Comparison of ENCODE assay signal across 10 mouse cellular contexts in genomic region chr13:49460692-49461414, GRCm38 (mm10). TPM values are rescaled to one million over a fixed set of nuclear protein-coding genes. Genes with fewer than 3 reads are reported as not detected.
A peak's percentile ranks its signal among the peaks of the same experiment; 100 is the strongest.
DNase-seq lines count a peak whose midpoint lies in the region; ATAC-seq lines count a peak whose summit lies in the region.
"Had no signal": no experiment of that assay in that cellular context is flagged by ENCODE, and none has a peak within 500 bp of the region (broad histone marks: within the 10 kb centered on the region; RNA-seq: fewer than 3 reads in every experiment).

No protein-coding gene starts in this region.

- H3K4me2 ChIP-seq in intestine, embryonic 14.5 days (ENCODE audit: low read length) = no peak overlapping the region
- H3K4me2 ChIP-seq in intestine, embryonic 15.5 days (replicated peaks) = no peak overlapping the region
- no peak overlapping the region for H3K4me2 ChIP-seq in midbrain, embryonic 16.5 days (ENCODE audit: low read length)

- H3K4me3 ChIP-seq in intestine, embryonic 14.5 days (ENCODE audit: low read depth, low read length) = no peak overlapping the region
- H3K4me3 ChIP-seq in intestine, embryonic 15.5 days (replicated peaks) = no peak overlapping the region
- H3K4me3 ChIP-seq in midbrain, embryonic 16.5 days (ENCODE audit: low read depth, low read length) = no peak overlapping the region

- 63% methylated on average over 5 of the region's 5 CpGs for WGBS in intestine, embryonic 14.5 days
- WGBS in intestine, embryonic 15.5 days = 66% methylated on average over 5 of the region's 5 CpGs
- WGBS in midbrain, embryonic 16.5 days = 83% methylated on average over 5 of the region's 5 CpGs

- no peak overlapping the region for H3K9ac ChIP-seq in intestine, embryonic 14.5 days (ENCODE audit: low read length)
- H3K9ac ChIP-seq in intestine, embryonic 15.5 days = no peak overlapping the region
- H3K9ac ChIP-seq in midbrain, embryonic 16.5 days (ENCODE audit: low read depth, low read length) = no peak overlapping the region

- no peaks in the 10 kb centered on the region for H3K9me3 ChIP-seq in intestine, embryonic 14.5 days (ENCODE audit: control insufficient read depth, low read length)
- no peaks in the 10 kb centered on the region for H3K9me3 ChIP-seq in intestine, embryonic 15.5 days
- no peaks in the 10 kb centered on the region for H3K9me3 ChIP-seq in midbrain, embryonic 16.5 days (replicated peaks; ENCODE audit: control insufficient read depth, low read length, poor library complexity, severe bottlenecking)

- no peaks in the 10 kb centered on the region for H3K4me1 ChIP-seq in intestine, embryonic 14.5 days (replicated peaks; ENCODE audit: control insufficient read depth, insufficient read depth, low read length)
- no peaks in the 10 kb centered on the region for H3K4me1 ChIP-seq in intestine, embryonic 15.5 days (replicated peaks)
- H3K4me1 ChIP-seq in midbrain, embryonic 16.5 days (ENCODE audit: control insufficient read depth, insufficient read depth, low read length) = no peaks in the 10 kb centered on the region

- H3K27me3 ChIP-seq in intestine, embryonic 14.5 days (replicated peaks; ENCODE audit: control insufficient read depth, insufficient read depth, low read length) = no peaks in the 10 kb centered on the region
- no peaks in the 10 kb centered on the region for H3K27me3 ChIP-seq in intestine, embryonic 15.5 days (replicated peaks)
- H3K27me3 ChIP-seq in midbrain, embryonic 16.5 days (ENCODE audit: control insufficient read depth, insufficient read depth, low read depth, low read length) = no peaks in the 10 kb centered on the region

- DNase-seq in adrenal gland, adult 2 months = peak; percentile 48
- no peak for DNase-seq in adrenal gland, postnatal 25 days
- DNase-seq in intestine, embryonic 14.5 days (ENCODE audit: low spot score) = no peak
- peak; percentile 98 for DNase-seq in fibroblast of lung, adult 2 months (ENCODE audit: low read depth)
- peak; percentile 47 for DNase-seq in lung, postnatal 25 days (ENCODE audit: low spot score)
- DNase-seq in cerebellum, postnatal 36 days = no peak
- DNase-seq: cerebellum, adult 11 months; thymus, postnatal 4 days had no signal

- no peak for ATAC-seq in intestine, embryonic 14.5 days (replicated peaks; ENCODE audit: low FRiP score, low TSS enrichment, low read depth)
- no peak for ATAC-seq in intestine, embryonic 15.5 days
- ATAC-seq in midbrain, embryonic 16.5 days = no peak

- H3K36me3 ChIP-seq in intestine, embryonic 14.5 days (ENCODE audit: control insufficient read depth, insufficient read depth, low read length) = peaks cover 63% of the 10 kb centered on the region
- H3K36me3 ChIP-seq in intestine, embryonic 15.5 days = peaks cover 17% of the 10 kb centered on the region; the same call in 1 of the 2 replicates
- peaks cover 27% of the 10 kb centered on the region for H3K36me3 ChIP-seq in midbrain, embryonic 16.5 days (ENCODE audit: control insufficient read depth, insufficient read depth, low read length)

- H3K27ac ChIP-seq in intestine, embryonic 14.5 days (ENCODE audit: low read depth) = 0 out of 2 replicates have a peak overlapping the region, but pooled peaks have one; percentile 27
- no peak overlapping the region for H3K27ac ChIP-seq in intestine, embryonic 15.5 days
- no peak overlapping the region for H3K27ac ChIP-seq in midbrain, embryonic 16.5 days (ENCODE audit: low read length)

RNA-seq across cellular contexts. Expression of gene Tes3-ps, which starts 32.3 kb away (rescaled TPM):
- total RNA-seq in adrenal gland, adult 2 months (2021) = 1 to 10 TPM; 1.2 to 1.5 TPM
- polyA plus RNA-seq in adrenal gland, adult 2 months (2012; rRNA removed) = not detected in 2 replicates
- 1.5 and 2.1 TPM in 2 replicates for total RNA-seq in adrenal gland, postnatal 25 days (2021)
- polyA plus RNA-seq in intestine, embryonic 14.5 days (2014; fragmentation: Nextera tagmentation; extraction: Ambion mirVana) = 0.55 and 1.0 TPM in 2 replicates
- polyA plus RNA-seq in intestine, embryonic 15.5 days (2015; fragmentation: Nextera tagmentation; extraction: Ambion mirVana) = 0.68 and 0.77 TPM in 2 replicates
- polyA plus RNA-seq in midbrain, embryonic 16.5 days (2015; fragmentation: Nextera tagmentation; extraction: Ambion mirVana) = 0.53 and 0.55 TPM in 2 replicates

RNA-seq across cellular contexts. Expression of gene Ippk, which starts 39.8 kb away (rescaled TPM):
- 10 to 100 TPM; 27.0 to 38.3 TPM for total RNA-seq in adrenal gland, adult 2 months (2021)
- polyA plus RNA-seq in adrenal gland, adult 2 months (2012; rRNA removed) = 6.8 and 8.4 TPM in 2 replicates
- total RNA-seq in adrenal gland, postnatal 25 days (2021) = 24.1 and 27.7 TPM in 2 replicates
- 18.5 and 18.7 TPM in 2 replicates for polyA plus RNA-seq in intestine, embryonic 14.5 days (2014; fragmentation: Nextera tagmentation; extraction: Ambion mirVana)
- polyA plus RNA-seq in intestine, embryonic 15.5 days (2015; fragmentation: Nextera tagmentation; extraction: Ambion mirVana) = 19.1 and 19.7 TPM in 2 replicates
- 13.2 and 14.1 TPM in 2 replicates for polyA plus RNA-seq in midbrain, embryonic 16.5 days (2015; fragmentation: Nextera tagmentation; extraction: Ambion mirVana)

RNA-seq across cellular contexts. Expression of gene Ecm2, which starts 43.8 kb away (rescaled TPM):
- total RNA-seq in adrenal gland, adult 2 months (2021) = 1 to 10 TPM; 7.2 to 9.5 TPM
- polyA plus RNA-seq in adrenal gland, adult 2 months (2012; rRNA removed) = 0.54 and 0.65 TPM in 2 replicates
- 3.9 and 5.5 TPM in 2 replicates for total RNA-seq in adrenal gland, postnatal 25 days (2021)
- 0.38 and 0.95 TPM in 2 replicates for polyA plus RNA-seq in intestine, embryonic 14.5 days (2014; fragmentation: Nextera tagmentation; extraction: Ambion mirVana)
- polyA plus RNA-seq in intestine, embryonic 15.5 days (2015; fragmentation: Nextera tagmentation; extraction: Ambion mirVana) = 0.84 and 0.92 TPM in 2 replicates
- polyA plus RNA-seq in midbrain, embryonic 16.5 days (2015; fragmentation: Nextera tagmentation; extraction: Ambion mirVana) = 1.8 and 1.9 TPM in 2 replicates

Comparison
In these comparisons a context has a peak if more than half of its experiments do, and no peak if none do; other contexts are left out.
1. DNase-seq: peak in adrenal gland, adult 2 months (single experiment), fibroblast of lung, adult 2 months (single experiment) and lung, postnatal 25 days (single experiment); none in adrenal gland, postnatal 25 days (single experiment), intestine, embryonic 14.5 days (single experiment) and cerebellum, postnatal 36 days (0 of 2).